Mouse (Mus musculus) MEL (cell line): ENCODE measurements around the gene Rbm25. TPM values are rescaled to one million over a fixed set of nuclear protein-coding genes. Genes with fewer than 3 reads are reported as not detected.

Experiments used
- DNase-seq: peaks from one replicate; pipeline ENCODE4 v3.0.0; 2011; ENCODE audit warnings: low read depth, low spot score
- H3K27ac ChIP-seq: 2 replicates; pipeline ENCODE4 v1.5.1; 2012; ENCODE audit warnings: low read depth, mild to moderate bottlenecking, control low read depth, low read length, moderate library complexity; ENCODE audit not compliant: control insufficient read depth
- H3K27me3 ChIP-seq, 2 experiments: fragments of 150-350 bp in 1 of 2; sonication (generic) in 1 of 2; 2 replicates each; pipeline ENCODE4 v1.6.1; 2012; ENCODE audit warnings: low read length in 2 of 2, mild to moderate bottlenecking in 2 of 2, improper control_type of control experiment in 1 of 2, moderate library complexity in 1 of 2; ENCODE audit not compliant: insufficient read depth in 2 of 2, control insufficient read depth in 1 of 2
- H3K36me3 ChIP-seq, 2 experiments: 2 replicates each; pipeline ENCODE4 v1.6.1; 2012 to 2014; ENCODE audit warnings: low read length in 2 of 2, improper control_type of control experiment in 1 of 2, inconsistent platforms in 1 of 2, mild to moderate bottlenecking in 1 of 2; ENCODE audit not compliant: insufficient read depth in 2 of 2, control insufficient read depth in 1 of 2
- H3K4me1 ChIP-seq, 2 experiments: fragments of 150-350 bp in 1 of 2; sonication (generic) in 1 of 2; 2 replicates each; pipeline ENCODE4 v1.6.1; 2012; ENCODE audit warnings: low read length in 2 of 2, improper control_type of control experiment in 1 of 2, mild to moderate bottlenecking in 1 of 2; ENCODE audit not compliant: insufficient read depth in 2 of 2, control insufficient read depth in 1 of 2
- H3K4me3 ChIP-seq, 2 experiments: fragments of 150-350 bp in 1 of 2; sonication (generic) in 1 of 2; 2 replicates each; pipeline ENCODE4 v1.5.1; 2012; ENCODE audit warnings: low read depth in 2 of 2, low read length in 2 of 2, mild to moderate bottlenecking in 2 of 2, moderate library complexity in 2 of 2, control low read depth in 1 of 2, improper control_type of control experiment in 1 of 2; ENCODE audit not compliant: control insufficient read depth in 1 of 2, insufficient read depth in 1 of 2
- H3K79me2 ChIP-seq: 2 replicates; pipeline ENCODE4 v1.6.1; 2012; ENCODE audit warnings: mild to moderate bottlenecking, low read length, moderate library complexity; ENCODE audit not compliant: control insufficient read depth, poor library complexity, insufficient read depth
- H3K9ac ChIP-seq: 2 replicates; pipeline ENCODE4 v1.6.1; 2012; ENCODE audit warnings: low read depth, mild to moderate bottlenecking, control low read depth, low read length, moderate library complexity; ENCODE audit not compliant: control insufficient read depth, poor library complexity, severe bottlenecking
- H3K9me3 ChIP-seq: fragments of 150-350 bp; sonication (generic); replicated peaks from 2 replicates; pipeline ENCODE4 v1.6.1; 2012; ENCODE audit warnings: mild to moderate bottlenecking, low read length, improper control_type of control experiment, moderate library complexity; ENCODE audit not compliant: insufficient read depth
- CHD2 ChIP-seq: IDR thresholded peaks from 2 replicates; pipeline ENCODE4 v1.6.1; 2011; ENCODE audit warnings: low read length, improper control_type of control experiment
- GATA1 ChIP-seq: IDR thresholded peaks from 2 replicates; pipeline ENCODE4 v1.6.1; 2011; ENCODE audit warnings: low read depth, low read length, improper control_type of control experiment
- MAZ ChIP-seq: IDR thresholded peaks from 2 replicates; pipeline ENCODE4 v1.6.1; 2012; ENCODE audit warnings: low read depth, mild to moderate bottlenecking, inconsistent platforms, low read length, improper control_type of control experiment
- MEF2A ChIP-seq: IDR thresholded peaks from 2 replicates; pipeline ENCODE4 v1.6.1; 2014; ENCODE audit warnings: low read depth, mild to moderate bottlenecking, inconsistent platforms, low read length, improper control_type of control experiment; ENCODE audit not compliant: poor library complexity, insufficient replicate concordance, severe bottlenecking; ENCODE audit errors: extremely low read depth
- MYB ChIP-seq: IDR thresholded peaks from 2 replicates; pipeline ENCODE4 v1.6.1; 2011; ENCODE audit warnings: mild to moderate bottlenecking, low read depth, low read length, improper control_type of control experiment
- POLR2AphosphoS5 ChIP-seq: IDR thresholded peaks from 2 replicates; pipeline ENCODE4 v1.6.1; 2012; ENCODE audit warnings: low read depth, borderline replicate concordance, mild to moderate bottlenecking, inconsistent platforms, low read length, moderate library complexity, mixed read lengths
- RAD21 ChIP-seq: IDR thresholded peaks from 2 replicates; pipeline ENCODE4 v1.6.1; 2011; ENCODE audit warnings: mild to moderate bottlenecking, low read depth, low read length, improper control_type of control experiment
- TBP ChIP-seq: IDR thresholded peaks from 2 replicates; pipeline ENCODE4 v1.8.0; 2011; ENCODE audit warnings: low read depth, low read length, improper control_type of control experiment
- UBTF ChIP-seq: IDR thresholded peaks from 2 replicates; pipeline ENCODE4 v1.6.1; 2012; ENCODE audit warnings: low read depth, mild to moderate bottlenecking, inconsistent platforms, low read length, improper control_type of control experiment, moderate library complexity, borderline replicate concordance; ENCODE audit not compliant: insufficient read depth
- USF1 ChIP-seq: IDR thresholded peaks from 2 replicates; pipeline ENCODE4 v1.6.1; 2014; ENCODE audit warnings: low read depth, mild to moderate bottlenecking, inconsistent platforms, low read length, improper control_type of control experiment, moderate library complexity
- USF2 ChIP-seq, 2 experiments: IDR thresholded peaks; 2 replicates each; pipeline ENCODE4 v1.6.1; 2011 to 2012; ENCODE audit warnings: improper control_type of control experiment in 2 of 2, low read length in 2 of 2, borderline replicate concordance in 1 of 2, inconsistent platforms in 1 of 2, low read depth in 1 of 2, mild to moderate bottlenecking in 1 of 2; ENCODE audit not compliant: insufficient read depth in 1 of 2
- ZKSCAN1 ChIP-seq: IDR thresholded peaks from 2 replicates; pipeline ENCODE4 v1.6.1; 2012; ENCODE audit warnings: low read depth, mild to moderate bottlenecking, inconsistent platforms, low read length, improper control_type of control experiment, moderate library complexity
- polyA plus RNA-seq, 2 experiments: library from polyadenylated mRNA; stranded (reverse) in 1 of 2; unstranded in 1 of 2; fragments of >175 nt in 1 of 2; fragments of >200 nt in 1 of 2; gene quantifications; 2 replicates each; pipeline versions ENCODE4 v1.2.1 to v1.2.4; 2012; ENCODE audit warnings: low replicate concordance in 2 of 2, low read depth in 1 of 2; ENCODE audit not compliant: insufficient read length in 2 of 2, insufficient read depth in 1 of 2, missing spikeins in 1 of 2
- total RNA-seq: library from RNA; depleted of rRNA; stranded (reverse); fragments of 300-350 nt; gene quantifications from 2 replicates; pipeline ENCODE4 v1.2.3, GENCODE M21; 2012

Gene Rbm25
- total and polyA plus RNA-seq, 3 experiments, result 77.3 to 375 (median 124) TPM

DNA sequence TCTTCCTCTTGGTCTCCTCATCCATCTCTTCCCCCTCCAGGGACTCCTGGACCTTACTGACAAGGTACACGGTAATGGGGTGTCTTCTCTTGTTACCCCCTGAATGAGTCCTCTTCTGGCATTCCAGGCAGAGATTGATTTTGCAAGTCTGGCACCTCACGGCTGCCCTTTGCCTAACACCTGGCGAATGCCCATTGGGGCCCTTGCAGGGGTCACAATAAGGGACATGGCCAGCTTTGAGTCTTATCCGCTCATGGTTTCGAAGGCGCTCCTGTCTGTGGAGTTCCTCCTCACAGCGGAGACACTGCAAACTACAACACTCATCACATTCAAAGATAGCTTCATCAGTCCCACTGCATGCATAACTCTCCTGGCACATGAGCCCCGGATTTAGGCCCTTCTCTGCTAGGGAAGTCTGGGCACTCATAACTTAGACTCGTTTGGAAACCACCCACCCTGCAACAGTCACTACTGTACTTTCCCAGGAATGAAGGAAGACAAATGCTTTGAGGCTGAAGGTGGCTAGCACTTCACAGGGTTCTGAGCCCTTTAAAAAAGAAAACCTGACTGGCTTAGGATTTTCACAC is 36.5 kb upstream of the Rbm25 start:
- Histone ChIP-seq H3K9me3 (no peaks in the 10 kb centered on the region), H3K27me3 (no peaks in the 10 kb centered on the region), H3K9ac (no peak overlapping the region), H3K27ac (no peak overlapping the region), H3K4me3 (no peak overlapping the region), H3K36me3 (peaks cover 3 to 10% of the 10 kb centered on the region in 2 experiments; a peak in 3 of 4 replicates), H3K79me2 (no peaks in the 10 kb centered on the region), H3K4me1 (peaks cover 2 to 4% of the 10 kb centered on the region in 2 experiments; a peak in 2 of 4 replicates)
- TF ChIP-seq ZKSCAN1 (no peak), USF2 (IDR thresholded peaks at IDR 0.05; ENCODE audit: borderline replicate concordance in 1 of 2, insufficient read depth in 1 of 2, low read depth in 1 of 2, low read length in 2 of 2) (no peak), POLR2AphosphoS5 (no peak), CHD2 (no peak), UBTF (no peak), RAD21 (no peak), MYB (no peak), GATA1 (no peak), MEF2A (no peak)
- DNase-seq, result no peak

DNA sequence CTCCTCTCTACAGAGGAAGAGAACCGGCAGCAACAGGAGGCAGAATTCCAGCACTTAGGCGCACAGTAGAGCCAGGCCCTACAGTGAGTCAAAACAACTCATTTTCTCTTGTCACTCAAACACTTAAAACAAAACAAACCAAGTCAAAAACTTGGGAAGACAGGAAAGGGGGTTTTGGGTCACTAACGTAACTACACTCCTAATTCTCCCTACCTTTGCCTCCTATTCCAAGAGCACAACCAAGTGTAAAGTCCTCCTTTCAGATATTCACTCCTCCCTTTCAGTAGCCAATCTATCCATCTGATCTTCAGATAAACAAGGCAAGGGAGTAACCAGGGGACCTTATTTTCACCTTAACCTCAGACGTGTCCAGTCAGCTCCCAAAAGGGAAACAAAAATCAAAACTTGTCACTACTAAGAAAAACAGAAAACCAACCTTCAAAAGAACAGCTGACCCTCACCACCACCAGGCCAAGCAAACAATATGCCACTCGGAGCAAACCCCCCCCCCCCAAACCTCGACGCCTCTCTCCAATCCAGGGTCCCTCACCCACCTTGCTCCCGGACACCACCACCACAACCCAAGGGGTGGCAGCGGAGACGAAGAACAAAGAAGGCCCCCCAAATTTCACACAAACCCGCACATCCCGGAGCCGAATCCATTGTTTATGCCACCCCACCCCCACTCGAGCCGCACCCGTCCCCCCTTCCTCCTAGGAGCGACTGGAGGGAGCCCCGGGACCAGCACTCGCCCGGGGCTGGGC is 34.7 kb upstream of the Rbm25 start:
- no peak for TF ChIP-seq TBP
- TF ChIP-seq GATA1, result 0 out of 2 replicates have a peak, but pooled peaks have one; percentile 12
- no peak for TF ChIP-seq MAZ
- TF ChIP-seq USF1, result no peak
- Histone ChIP-seq H3K27me3 (no peaks in the 10 kb centered on the region), H3K9me3 (no peaks in the 10 kb centered on the region), H3K4me1 (peaks cover 2 to 4% of the 10 kb centered on the region in 2 experiments; a peak in 2 of 4 replicates), H3K79me2 (no peaks in the 10 kb centered on the region), H3K9ac (peak overlapping the region; percentile 69), H3K4me3 (peak overlapping the region; percentile 52 to 78), H3K36me3 (peaks cover 0 to 10% of the 10 kb centered on the region in 2 experiments; a peak in 2 of 4 replicates), H3K27ac (peak overlapping the region; percentile 32; the same call in 1 of the 2 replicates)
- DNase-seq, result no peak
